Mouse (Mus musculus) T-cell, adult 2 months (primary cell): Measurements from ENCODE around the gene Ccr6.
A peak's percentile ranks its signal among the peaks of the same experiment; 100 is the strongest.

Experiments used
- DNase-seq: peaks from one replicate; pipeline ENCODE4 v3.0.0; 2022; ENCODE audit warnings: low spot score

Ccr6 gene

DNA sequence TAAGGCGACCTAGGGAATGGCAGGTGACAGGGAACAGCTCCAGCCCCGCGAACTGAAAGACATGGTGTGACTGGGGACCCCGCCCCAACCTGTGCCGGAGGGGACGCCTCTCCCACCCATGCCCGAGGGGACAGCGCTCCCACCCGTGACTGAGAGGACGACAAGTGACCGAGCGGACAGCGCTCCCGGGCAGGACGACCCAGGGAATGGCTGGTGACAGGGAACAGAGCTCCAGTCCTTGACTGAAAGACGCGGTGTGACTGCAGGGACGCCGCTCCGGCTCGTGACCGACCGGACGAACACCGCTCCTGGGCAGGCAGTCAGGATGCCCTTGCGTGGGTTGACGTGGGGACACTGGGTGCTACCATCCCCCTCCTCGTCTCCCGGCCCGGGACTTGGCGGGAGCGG lies 48.4 kb downstream of the Ccr6 start:
- DNase-seq = no peak

DNA sequence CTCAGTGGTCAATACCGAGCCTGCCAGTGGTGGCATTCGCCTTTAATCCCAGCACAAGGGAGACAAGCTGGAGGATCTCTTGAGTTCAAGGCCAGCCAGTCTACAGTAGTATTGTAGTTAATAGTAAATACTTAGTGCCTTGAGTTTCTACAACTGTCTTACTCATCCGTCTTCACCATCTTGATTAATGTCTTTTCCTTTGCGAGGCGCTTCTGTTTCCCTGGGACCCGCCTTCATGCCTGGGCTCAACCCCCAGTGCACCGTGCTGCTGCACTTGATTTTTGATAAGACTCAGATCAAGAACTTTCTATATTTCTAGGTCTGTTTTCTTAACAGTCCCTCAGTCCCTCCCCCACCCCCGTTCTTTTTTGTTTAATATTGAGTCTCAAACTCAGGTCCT lies 49.2 kb downstream of the Ccr6 start:
- DNase-seq = no peak

DNA sequence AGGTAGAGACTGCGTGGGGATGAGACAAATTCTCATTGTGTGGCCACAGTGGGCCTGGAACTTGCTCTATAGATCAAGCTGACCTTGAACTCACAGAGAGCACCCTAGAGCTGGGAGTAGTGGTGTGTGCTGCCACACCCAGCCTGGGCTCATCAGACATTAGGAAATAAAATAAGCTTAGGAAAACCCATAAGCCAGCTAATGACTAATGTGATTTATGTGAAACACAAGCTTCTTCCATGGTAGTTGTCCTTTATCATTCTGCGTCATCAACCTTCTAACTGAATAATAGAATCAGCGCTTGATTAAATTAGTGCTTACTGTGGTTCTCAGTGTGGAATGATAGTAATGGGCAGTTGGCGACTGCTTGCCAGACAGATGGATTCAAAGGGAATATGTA lies 51.1 kb downstream of the Ccr6 start:
- DNase-seq = no peak

DNA sequence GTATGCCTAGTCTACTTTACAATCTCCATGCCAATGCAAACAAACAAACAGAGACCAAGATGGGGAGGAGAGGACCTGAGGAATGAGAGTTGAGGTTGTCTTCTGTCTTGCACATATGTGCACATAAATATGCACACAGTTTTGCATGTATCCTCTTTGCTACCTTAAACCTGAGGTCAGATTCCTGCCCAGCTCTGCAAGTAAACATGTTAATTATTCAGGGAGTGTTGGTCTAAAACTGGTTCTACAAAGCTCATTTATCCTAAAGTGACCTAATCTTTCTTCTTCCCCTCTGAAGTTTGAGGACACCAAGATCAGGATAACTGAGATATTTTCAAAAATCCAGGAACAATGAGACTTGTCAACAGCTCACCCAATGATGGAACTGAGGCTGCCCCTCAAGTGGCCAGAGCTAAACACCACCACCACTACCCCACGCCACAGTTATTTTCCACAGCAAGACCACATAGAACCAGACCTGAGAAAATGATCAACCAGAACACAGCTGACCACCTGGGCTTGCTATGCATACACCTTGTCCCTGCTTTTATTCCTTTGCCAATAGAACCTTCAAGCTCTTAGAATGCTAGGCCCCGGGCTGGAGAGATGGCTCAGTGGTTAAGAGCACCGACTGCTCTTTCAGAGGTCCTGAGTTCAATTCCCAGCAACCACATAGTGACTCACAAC lies 54.3 kb downstream of the Ccr6 start:
- no peak for DNase-seq

DNA sequence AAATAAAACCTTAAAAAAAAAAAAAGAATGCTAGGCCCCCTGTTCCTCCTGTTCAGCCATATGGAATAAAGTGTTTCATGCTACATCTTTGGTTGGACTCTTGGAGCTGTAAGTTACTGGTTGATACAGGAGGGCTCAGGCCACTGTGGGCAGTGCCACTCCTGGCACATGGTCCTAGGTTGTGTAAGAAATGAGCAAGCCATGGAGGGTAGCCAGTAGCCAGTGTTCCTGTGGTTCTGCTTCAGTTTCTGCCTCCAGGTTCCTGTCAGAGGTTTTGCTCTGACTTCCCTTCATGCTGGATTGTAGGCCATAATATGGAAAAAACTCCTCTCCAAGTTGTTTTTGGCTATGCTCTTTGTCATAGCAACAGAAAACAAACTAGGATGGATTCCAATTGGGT lies 54.9 kb downstream of the Ccr6 start:
- no peak for DNase-seq

DNA sequence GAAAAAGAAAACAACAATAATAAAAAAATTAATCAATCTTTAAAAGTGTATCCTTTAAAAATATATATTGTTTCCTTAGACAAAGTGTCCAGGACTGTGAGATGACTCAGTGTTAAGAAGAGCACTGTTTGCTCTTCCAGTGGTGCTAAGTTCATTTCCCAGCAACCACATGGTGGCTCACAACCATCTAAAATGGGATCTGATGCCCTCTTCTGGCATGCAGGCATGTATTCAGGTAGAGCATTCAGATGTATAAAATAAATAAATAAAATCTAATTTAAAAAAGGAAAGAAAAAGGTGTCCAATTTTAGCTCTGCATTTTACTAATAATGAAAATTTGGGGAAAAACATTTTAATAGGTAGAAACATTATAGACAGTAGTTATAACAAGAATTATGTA lies 60.0 kb downstream of the Ccr6 start:
- DNase-seq = no peak

DNA sequence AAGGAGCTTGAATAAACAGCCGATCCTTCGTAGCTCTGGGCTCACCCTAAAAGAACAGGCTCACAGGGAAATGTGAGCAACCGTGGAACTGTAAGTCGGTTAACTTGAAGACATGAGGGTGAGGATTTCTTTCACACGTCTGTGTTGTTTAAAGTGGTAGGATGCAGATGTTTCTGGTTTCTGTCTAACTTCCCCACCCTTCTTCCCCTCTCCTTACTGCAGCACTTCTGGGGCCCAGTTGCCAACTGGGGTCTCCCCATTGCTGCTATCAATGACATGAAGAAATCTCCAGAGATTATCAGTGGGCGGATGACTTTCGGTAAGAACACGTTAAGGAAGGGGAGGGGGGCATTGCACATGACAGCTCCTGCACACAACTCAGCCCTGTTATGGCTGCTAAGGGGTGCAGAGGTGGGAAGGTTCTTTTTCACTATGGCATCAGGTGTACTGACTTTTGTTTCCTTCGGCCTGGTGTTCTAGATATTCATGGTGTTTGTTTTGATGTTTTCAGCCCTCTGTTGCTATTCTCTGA lies 60.5 kb downstream of the Ccr6 start:
- no peak for DNase-seq

DNA sequence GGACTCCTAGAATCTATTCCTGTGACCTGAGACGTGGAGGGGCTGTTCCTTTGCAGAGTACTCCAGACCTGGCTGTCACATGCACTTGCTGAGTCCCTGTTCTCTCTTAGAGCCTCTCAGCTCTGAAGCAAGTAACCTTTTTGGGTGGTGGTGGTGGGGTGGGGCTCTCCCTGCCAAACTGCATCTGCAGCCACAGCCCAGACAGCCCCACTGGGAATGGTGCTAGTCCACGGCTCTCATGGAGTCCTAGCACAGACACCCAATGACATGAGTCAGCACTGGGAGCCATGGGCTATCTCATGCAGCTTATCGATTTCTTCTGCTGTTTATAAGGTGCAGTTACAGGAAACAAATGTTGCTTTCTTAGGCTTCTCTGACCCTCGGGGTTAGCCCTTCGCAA lies 61.9 kb downstream of the Ccr6 start:
- no peak for DNase-seq

DNA sequence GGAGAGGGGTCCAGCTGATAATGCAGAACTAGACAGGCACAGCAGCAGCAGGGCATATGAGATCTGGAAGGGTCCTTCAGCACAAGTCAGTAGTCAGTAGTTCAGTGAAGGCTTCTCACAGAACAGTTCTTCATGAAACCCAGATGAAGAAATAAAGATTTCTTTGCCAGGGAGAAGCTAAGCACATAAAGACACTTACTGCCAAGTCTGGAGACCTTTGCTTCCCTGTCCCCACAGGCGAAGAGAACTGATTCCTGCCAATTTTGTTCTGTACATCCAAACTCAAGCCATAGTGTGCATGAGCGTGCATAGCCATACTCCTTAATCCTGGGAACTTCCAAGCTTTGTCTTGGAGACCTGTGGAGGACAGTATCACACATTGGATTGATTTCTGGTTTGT lies 62.4 kb downstream of the Ccr6 start:
- DNase-seq = no peak

DNA sequence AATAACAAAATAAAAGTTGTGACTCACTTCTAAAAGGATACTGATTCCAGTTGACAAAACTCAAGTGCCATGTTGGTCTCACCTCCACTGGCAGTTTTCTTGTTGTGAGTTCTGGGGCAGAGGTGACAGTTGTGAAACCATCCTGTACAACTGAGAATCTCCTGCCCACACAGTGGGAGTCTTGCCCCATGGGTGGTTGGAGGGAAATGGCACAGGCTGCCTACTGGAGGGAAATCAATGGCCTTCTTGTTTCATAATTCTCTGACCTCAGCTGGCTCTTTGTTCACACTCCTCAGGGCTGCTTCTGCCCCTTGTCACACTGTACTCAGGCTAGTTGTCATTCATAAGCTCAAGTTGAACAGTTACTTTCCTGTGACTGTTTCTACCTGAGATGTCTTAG lies 63.7 kb downstream of the Ccr6 start:
- no peak for DNase-seq

DNA sequence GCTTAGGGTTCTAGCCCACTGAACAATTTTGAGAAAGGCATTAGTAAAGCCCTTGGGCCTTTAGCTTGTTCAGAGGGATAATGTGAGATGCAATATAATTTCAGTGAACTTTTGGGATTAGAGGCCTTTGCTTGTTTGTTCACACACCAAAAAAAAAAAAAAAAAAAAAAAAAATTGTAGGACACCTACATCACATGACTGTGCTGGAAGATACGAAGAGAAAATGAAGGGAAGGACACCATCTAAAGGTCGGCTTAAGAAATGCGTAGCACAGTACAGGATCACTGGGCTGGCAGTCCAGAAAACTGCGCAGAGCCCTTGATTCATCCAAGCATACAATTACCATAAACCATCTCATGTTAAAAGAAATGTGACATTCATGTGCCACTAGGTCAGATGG lies 65.7 kb downstream of the Ccr6 start:
- DNase-seq = no peak

DNA sequence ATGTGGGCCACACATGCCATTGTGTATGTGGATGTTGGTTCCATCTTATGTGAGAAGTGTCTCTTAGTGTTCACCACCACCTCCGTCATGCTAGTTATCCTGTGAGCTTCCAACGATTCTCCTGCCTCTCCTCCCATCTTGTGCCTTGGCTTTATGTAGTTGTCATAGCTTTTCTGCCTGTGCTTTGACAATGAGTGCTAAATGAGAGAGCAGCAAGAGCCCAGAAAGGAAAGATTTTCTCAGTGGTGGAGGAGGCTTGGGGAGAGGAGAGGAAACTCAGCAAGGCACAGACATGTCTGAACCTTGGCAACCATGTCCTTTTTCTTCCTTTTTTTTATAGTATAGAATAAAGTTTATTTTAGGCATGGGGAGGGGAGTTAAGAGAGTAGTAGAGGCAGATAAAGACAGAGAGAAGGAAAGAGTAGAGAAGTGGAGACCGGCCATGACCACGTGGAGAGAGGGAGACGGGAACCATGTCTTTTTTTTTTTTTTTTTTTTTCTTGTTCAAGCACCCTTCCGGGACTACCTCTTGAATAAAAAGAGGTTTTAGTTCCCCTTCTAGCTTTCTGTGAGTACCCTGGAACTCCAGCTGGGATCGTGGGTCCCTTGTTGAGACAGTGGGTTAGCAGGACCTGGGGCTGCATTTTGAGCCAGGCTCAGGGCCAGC lies 67.1 kb downstream of the Ccr6 start:
- DNase-seq = no peak

DNA sequence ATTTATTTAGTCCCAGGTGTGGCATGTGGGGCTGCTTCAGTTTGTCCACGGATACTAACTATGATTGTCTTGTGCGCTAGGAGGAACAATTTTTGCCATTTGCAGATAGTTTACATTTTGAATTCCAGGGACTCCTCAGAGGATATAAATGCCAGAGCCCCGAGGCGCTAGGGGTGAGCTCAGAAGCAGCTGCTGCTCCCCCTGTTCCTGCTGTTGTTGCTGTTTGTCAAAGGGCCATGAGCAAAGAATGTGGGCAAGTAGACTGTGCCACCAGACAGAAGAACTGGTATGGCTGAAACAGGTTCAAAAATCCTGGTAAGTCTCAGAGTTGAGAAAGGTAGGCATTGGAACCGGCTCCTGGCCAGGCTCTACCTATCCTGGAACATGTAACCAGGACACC lies 67.8 kb downstream of the Ccr6 start:
- no peak for DNase-seq

DNA sequence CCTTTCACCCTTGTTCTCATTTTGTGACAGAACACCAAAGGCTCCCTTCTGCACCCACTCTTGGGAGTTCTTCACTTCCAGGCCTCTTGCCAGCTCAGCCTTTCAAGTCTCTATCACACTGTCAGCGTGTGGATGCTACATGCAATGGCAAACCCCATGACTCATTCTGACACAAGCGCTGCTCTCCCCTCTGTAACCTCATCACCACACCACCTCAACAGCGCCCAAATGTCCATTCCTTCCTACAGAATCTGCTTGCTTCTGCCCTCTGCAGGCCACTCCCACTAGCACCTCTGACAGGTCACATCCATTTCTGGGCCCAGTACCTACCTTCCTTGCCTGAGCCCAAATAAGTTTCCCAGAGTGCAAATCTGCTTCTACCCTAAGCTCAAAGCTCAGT lies 70.0 kb downstream of the Ccr6 start:
- peak; percentile 37 for DNase-seq
